Mouse (Mus musculus) liver, embryonic 11.5 days (tissue): ENCODE measurements around the gene Rpl13a. TPM values are rescaled to one million over a fixed set of nuclear protein-coding genes. Genes with fewer than 3 reads are reported as not detected.
A peak's percentile ranks its signal among the peaks of the same experiment; 100 is the strongest.

ENCODE experiments used
- ATAC-seq: fragments of 200-750 bp; cut with Nextera tagmentation; replicated peaks from 2 replicates; pipeline ENCODE4 v1.8.0; 2017; ENCODE audit warnings: moderate number of reproducible peaks, mild to moderate bottlenecking, moderate TSS enrichment, moderate library complexity; ENCODE audit not compliant: low FRiP score
- DNase-seq: peaks from one replicate; pipeline ENCODE4 v3.0.0-alpha.2; 2017; ENCODE audit warnings: low spot score
- H3K27ac ChIP-seq: fragments of 300-500 bp; sonication (generic); 2 replicates; pipeline ENCODE4 v1.5.1; 2014; ENCODE audit warnings: mild to moderate bottlenecking, low read depth, low read length, control low read depth
- H3K27me3 ChIP-seq: fragments of 300-500 bp; sonication (generic); replicated peaks from 2 replicates; pipeline ENCODE4 v1.6.1; 2014; ENCODE audit warnings: low read length, mixed read lengths; ENCODE audit not compliant: control insufficient read depth, insufficient read depth
- H3K36me3 ChIP-seq: fragments of 300-500 bp; sonication (generic); 2 replicates; pipeline ENCODE4 v1.6.1; 2014; ENCODE audit warnings: mild to moderate bottlenecking, low read length, moderate library complexity, mixed read lengths; ENCODE audit not compliant: control insufficient read depth, insufficient read depth
- H3K4me1 ChIP-seq: fragments of 300-500 bp; sonication (generic); replicated peaks from 2 replicates; pipeline ENCODE4 v1.6.1; 2014; ENCODE audit warnings: low read length, mixed read lengths; ENCODE audit not compliant: control insufficient read depth, insufficient read depth
- H3K4me2 ChIP-seq: fragments of 300-500 bp; sonication (generic); 2 replicates; pipeline ENCODE4 v1.6.1; 2014; ENCODE audit warnings: mild to moderate bottlenecking, control low read depth, moderate library complexity
- H3K4me3 ChIP-seq: fragments of 300-500 bp; sonication (generic); 2 replicates; pipeline ENCODE4 v1.5.1; 2014; ENCODE audit warnings: low read depth, low read length, control low read depth
- H3K9ac ChIP-seq: fragments of 300-500 bp; sonication (generic); 2 replicates; pipeline ENCODE4 v1.6.1; 2014; ENCODE audit warnings: low read depth, low read length, control low read depth
- H3K9me3 ChIP-seq: fragments of 300-500 bp; sonication (generic); 2 replicates; pipeline ENCODE4 v1.6.1; 2016; ENCODE audit warnings: low read length, inconsistent platforms, mixed read lengths; ENCODE audit not compliant: control insufficient read depth
- WGBS: fragments of 180-500 bp; shearing (Covaris S2); extraction: QIAGEN DNeasy Blood & Tissue Kit; methylation state at CpG from one replicate; pipeline ENCODE4 v1.1.7; 2014; 5-methylcytosine and 5-hydroxymethylcytosine counted together
- polyA plus RNA-seq: library from polyadenylated mRNA; unstranded; fragments of >200 nt; fragmentation: Nextera tagmentation; extraction: Ambion mirVana; gene quantifications from 2 replicates; pipeline ENCODE4 v1.2.1, GENCODE M21; 2014

The Rpl13a gene
- polyA plus RNA-seq, 1 experiment from 2014 or later, result 1,879 TPM

GRCm38 (mm10) chr7:45107052-45107645, 21.4 kb downstream of the Rpl13a start:
- DNase-seq, result no peak
- WGBS, result 46% methylated on average over 5 of the region's 5 CpGs
- ATAC-seq, result no peak

GRCm38 (mm10) chr7:45106441-45106840, 22.1 kb downstream of the Rpl13a start:
- no peaks in the 10 kb centered on the region for H3K9me3 ChIP-seq
- no peak overlapping the region for H3K27ac ChIP-seq
- ATAC-seq (no peak), DNase-seq (no peak)
- H3K27me3 ChIP-seq, result no peaks in the 10 kb centered on the region
- H3K4me1 ChIP-seq, result peaks cover 6% of the 10 kb centered on the region
- H3K4me3 ChIP-seq, result no peak overlapping the region
- H3K9ac ChIP-seq, result no peak overlapping the region
- WGBS, result 63% methylated on average over 6 of the region's 6 CpGs
- no peak overlapping the region for H3K4me2 ChIP-seq
- no peaks in the 10 kb centered on the region for H3K36me3 ChIP-seq

More at GRCm38 (mm10) chr7:45107052-45107645, 21.4 kb downstream of the Rpl13a start:
- no peaks in the 10 kb centered on the region for H3K9me3 ChIP-seq
- H3K27ac ChIP-seq, result no peak overlapping the region
- H3K4me3 ChIP-seq, result no peak overlapping the region
- peaks cover 6% of the 10 kb centered on the region for H3K4me1 ChIP-seq
- no peaks in the 10 kb centered on the region for H3K36me3 ChIP-seq
- H3K27me3 ChIP-seq, result no peaks in the 10 kb centered on the region
- H3K4me2 ChIP-seq, result no peak overlapping the region
- no peak overlapping the region for H3K9ac ChIP-seq

GRCm38 (mm10) chr7:45105491-45105890, 23.1 kb downstream of the Rpl13a start:
- peaks cover 6% of the 10 kb centered on the region for H3K4me1 ChIP-seq
- H3K4me3 ChIP-seq, result no peak overlapping the region
- no peak overlapping the region for H3K27ac ChIP-seq
- ATAC-seq (no peak), DNase-seq (no peak)
- 78% methylated on average over 8 of the region's 8 CpGs for WGBS
- H3K27me3 ChIP-seq, result no peaks in the 10 kb centered on the region
- H3K9ac ChIP-seq, result no peak overlapping the region
- H3K9me3 ChIP-seq, result no peaks in the 10 kb centered on the region
- H3K36me3 ChIP-seq, result no peaks in the 10 kb centered on the region
- H3K4me2 ChIP-seq, result no peak overlapping the region

- H3K9ac ChIP-seq, result no peak overlapping the region
- no peak overlapping the region for H3K4me3 ChIP-seq
- H3K36me3 ChIP-seq, result no peaks in the 10 kb centered on the region
- ATAC-seq (no peak), DNase-seq (no peak)
- no peaks in the 10 kb centered on the region for H3K9me3 ChIP-seq
- 71% methylated on average over 5 of the region's 5 CpGs for WGBS
- H3K27ac ChIP-seq, result no peak overlapping the region
- no peak overlapping the region for H3K4me2 ChIP-seq
- peaks cover 6% of the 10 kb centered on the region for H3K4me1 ChIP-seq
- H3K27me3 ChIP-seq, result no peaks in the 10 kb centered on the region
These were observed 23.6 kb downstream of the Rpl13a start for GRCm38 (mm10) chr7:45104941-45105340.

GRCm38 (mm10) chr7:45103652-45104180, 24.8 kb downstream of the Rpl13a start, which contains the start of gene Fcgrt:
Fcgrt (minus strand) TSS chr7:45103851.
- Histone ChIP-seq H3K9ac (0 out of 2 replicates have a peak within 1 kb of the TSS, but pooled peaks have one; percentile 35), H3K27ac (peak within 1 kb of the TSS; percentile 50), H3K4me3 (peak within 1 kb of the TSS; percentile 5), H3K4me1 (peaks cover 6% of the 10 kb centered on the region), H3K36me3 (no peaks in the 10 kb centered on the region), H3K9me3 (no peaks in the 10 kb centered on the region), H3K4me2 (peak within 1 kb of the TSS; percentile 57), H3K27me3 (no peaks in the 10 kb centered on the region)
- ATAC-seq, result peak; percentile 75
- DNase-seq, result no peak
- WGBS, result 47% methylated on average over 7 of the region's 7 CpGs

- 0 out of 2 replicates have a peak overlapping the region, but pooled peaks have one; percentile 35 for H3K9ac ChIP-seq
- no peak for ATAC-seq
These were observed 25.5 kb downstream of the Rpl13a start for GRCm38 (mm10) chr7:45102940-45103585.

GRCm38 (mm10) chr7:45102441-45102840, 26.1 kb downstream of the Rpl13a start:
- Histone ChIP-seq H3K27me3 (no peaks in the 10 kb centered on the region), H3K36me3 (no peaks in the 10 kb centered on the region), H3K4me3 (0 out of 2 replicates have a peak overlapping the region, but pooled peaks have one; percentile 5), H3K4me2 (peak overlapping the region; percentile 57), H3K9ac (peak overlapping the region; percentile 31), H3K4me1 (peaks cover 6% of the 10 kb centered on the region), H3K27ac (no peak overlapping the region), H3K9me3 (no peaks in the 10 kb centered on the region)
- 63% methylated on average over 11 of the region's 11 CpGs for WGBS
- ATAC-seq (no peak), DNase-seq (no peak)

More at GRCm38 (mm10) chr7:45102940-45103585, 25.5 kb downstream of the Rpl13a start:
- Histone ChIP-seq H3K4me2 (peak overlapping the region; percentile 57), H3K4me1 (peaks cover 6% of the 10 kb centered on the region), H3K27me3 (no peaks in the 10 kb centered on the region), H3K4me3 (peak overlapping the region; percentile 5), H3K27ac (peak overlapping the region; percentile 50; the same call in 1 of the 2 replicates), H3K36me3 (no peaks in the 10 kb centered on the region), H3K9me3 (no peaks in the 10 kb centered on the region)
- 62% methylated on average over 9 of the region's 9 CpGs for WGBS
- DNase-seq, result no peak

GRCm38 (mm10) chr7:45100046-45100445, 28.5 kb downstream of the Rpl13a start:
- no peaks in the 10 kb centered on the region for H3K27me3 ChIP-seq
- no peak overlapping the region for H3K4me3 ChIP-seq
- H3K9me3 ChIP-seq, result no peaks in the 10 kb centered on the region
- ATAC-seq (no peak), DNase-seq (no peak)
- no peaks in the 10 kb centered on the region for H3K36me3 ChIP-seq
- peaks cover 6% of the 10 kb centered on the region for H3K4me1 ChIP-seq
- no peak overlapping the region for H3K9ac ChIP-seq
- 85% methylated on average over 6 of the region's 6 CpGs for WGBS
- H3K27ac ChIP-seq, result no peak overlapping the region
- H3K4me2 ChIP-seq, result no peak overlapping the region
